Mouse (Mus musculus) testis, adult 10 weeks (tissue): Measurements from ENCODE around the gene Alpk3. TPM values are rescaled to one million over a fixed set of nuclear protein-coding genes. Genes with fewer than 3 reads are reported as not detected.

Experiments
- polyA plus RNA-seq: library from polyadenylated mRNA; stranded (reverse); fragments of 350-450 nt; fragmentation: Illumina TruSeq; extraction: RNeasy Lipid Tissue Mini Kit (QIAGEN cat#74804); gene quantifications from one replicate; pipeline ENCODE4 v1.2.3, GENCODE M21; 2014; ENCODE audit warnings: low read depth, low replicate concordance

Alpk3 gene
- 0.04 TPM for polyA plus RNA-seq

DNA sequence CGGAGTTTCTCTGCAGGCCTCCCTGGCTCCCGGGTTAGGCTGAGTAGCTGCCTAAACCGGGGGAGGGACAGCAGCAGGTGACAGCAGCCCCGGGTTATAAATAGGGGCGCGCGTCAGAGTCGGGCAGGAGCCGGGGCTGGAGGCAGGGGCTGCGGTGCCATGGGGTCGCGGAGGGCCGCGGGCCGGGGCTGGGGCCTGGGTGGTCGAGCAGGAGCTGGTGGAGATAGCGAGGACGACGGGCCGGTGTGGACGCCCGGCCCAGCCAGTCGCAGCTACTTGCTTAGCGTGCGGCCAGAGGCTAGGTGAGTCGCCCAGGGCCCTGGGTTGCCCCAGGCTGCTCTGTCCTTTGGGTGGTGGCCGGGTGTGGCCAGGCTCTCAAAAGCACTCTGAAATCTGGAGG is at the start of gene Alpk3:
Gene Alpk3, plus strand, starts transcription at position 130 of the 400 bp plus-strand sequence.

DNA sequence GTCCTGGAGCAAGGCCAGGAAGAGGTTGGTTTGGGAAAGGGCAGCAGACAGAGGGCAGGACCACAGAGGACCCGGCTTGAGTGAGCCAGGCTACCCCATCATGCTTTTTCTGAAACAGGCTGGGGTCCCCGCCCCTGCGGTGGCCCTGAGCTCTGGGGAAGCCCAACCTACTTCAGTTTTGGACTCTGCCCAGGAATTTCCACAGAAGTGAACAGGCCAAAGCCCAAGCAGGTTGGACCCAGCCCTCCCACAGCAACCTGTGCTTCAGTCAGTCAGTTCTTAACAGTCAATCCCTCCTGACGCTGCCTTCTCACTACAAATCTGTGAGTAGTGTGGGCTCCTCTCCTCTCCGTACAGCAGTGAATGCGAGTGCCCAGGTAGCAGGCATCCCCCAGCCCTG is 57.2 kb downstream of the Alpk3 start, which contains the start of gene Slc28a1:
Gene Slc28a1, plus strand, starts transcription at position 245 of the 400 bp plus-strand sequence.

Other genes with a start within 250 kb of the Alpk3 start
- 51.5 TPM for gene Iqgap1, start 231.6 kb upstream of the Alpk3 start, polyA plus RNA-seq
- 14.1 TPM for gene Zscan2, start 196.7 kb upstream of the Alpk3 start, polyA plus RNA-seq
- gene Wdr73, start 156.3 kb upstream of the Alpk3 start, polyA plus RNA-seq, result 15.9 TPM
- 2.9 TPM for gene Nmb, start 152.5 kb upstream of the Alpk3 start, polyA plus RNA-seq
- gene Sec11a, start 109.8 kb upstream of the Alpk3 start, polyA plus RNA-seq, result 74.2 TPM
- 6.3 TPM for gene Zfp592, start 63.9 kb upstream of the Alpk3 start, polyA plus RNA-seq
- gene Slc28a1, start 57.2 kb downstream of the Alpk3 start, polyA plus RNA-seq, result 0.07 TPM
- gene Pde8a, start 156.0 kb downstream of the Alpk3 start, polyA plus RNA-seq, result 348 TPM